In genomic region chr7:34198346-34198745, GRCm38 (mm10) we compare ENCODE assay signal across 1 mouse cellular context.
TF ChIP-seq lines count a peak whose summit lies in the region.

No protein-coding gene starts in this region.

TF ChIP-seq in MEL, 35 proteins besides CTCF, POLR2A, EP300 and RAD21 (continued from another document):
- TF ChIP-seq TAL1 (IDR thresholded peaks at IDR 0.05; ENCODE audit: low read length) (no peak), ZNF384 (IDR thresholded peaks at IDR 0.05; ENCODE audit: low read depth, low read length) (no peak), ETS1 (IDR thresholded peaks at IDR 0.05; ENCODE audit: low read depth, low read length) (no peak), POLR2AphosphoS2 (IDR thresholded peaks at IDR 0.05; ENCODE audit: low read length) (no peak)
